Mouse (Mus musculus): ENCODE results near the gene Cntn1. TPM values are rescaled to one million over a fixed set of nuclear protein-coding genes. Genes with fewer than 3 reads are reported as not detected.
"Not testable (repeated sequence)": the region's sequence is repeated elsewhere in the genome, so short reads cannot be mapped to it uniquely, and the experiment has no call there.

Cntn1 gene
- polyA plus RNA-seq, 1 experiment from 2014 or later = 2.3 TPM

GRCm38 (mm10) chr15:92348453-92348852, 297.5 kb downstream of the Cntn1 start:
- not testable (repeated sequence) for H3K9me3 ChIP-seq (ENCODE audit: control insufficient read depth, low read length); H3K9ac ChIP-seq (ENCODE audit: low read length); H3K4me3 ChIP-seq (ENCODE audit: low read depth, low read length); DNase-seq (ENCODE audit: low spot score); ATAC-seq (replicated peaks; ENCODE audit: low FRiP score); H3K27ac ChIP-seq (ENCODE audit: low read depth, low read length); H3K27me3 ChIP-seq (ENCODE audit: control insufficient read depth, insufficient read depth, low read length); H3K4me1 ChIP-seq (replicated peaks; ENCODE audit: control insufficient read depth, insufficient read depth, low read length); H3K36me3 ChIP-seq (ENCODE audit: control insufficient read depth, insufficient read depth, low read length); H3K4me2 ChIP-seq (ENCODE audit: low read depth, low read length, severe bottlenecking)

- no peak overlapping the region for H3K9ac ChIP-seq (ENCODE audit: low read length)
- H3K27ac ChIP-seq (ENCODE audit: low read depth, low read length) = no peak overlapping the region
- no peaks in the 10 kb centered on the region for H3K9me3 ChIP-seq (ENCODE audit: control insufficient read depth, low read length)
- no peak for ATAC-seq (replicated peaks; ENCODE audit: low FRiP score)
- H3K36me3 ChIP-seq (ENCODE audit: control insufficient read depth, insufficient read depth, low read length) = no peaks in the 10 kb centered on the region
- DNase-seq (ENCODE audit: low spot score) = no peak
- no peaks in the 10 kb centered on the region for H3K27me3 ChIP-seq (ENCODE audit: control insufficient read depth, insufficient read depth, low read length)
- 91% methylated on average over 6 of the region's 6 CpGs for WGBS
- no peaks in the 10 kb centered on the region for H3K4me1 ChIP-seq (replicated peaks; ENCODE audit: control insufficient read depth, insufficient read depth, low read length)
- H3K4me2 ChIP-seq (ENCODE audit: low read depth, low read length, severe bottlenecking) = no peak overlapping the region
- H3K4me3 ChIP-seq (ENCODE audit: low read depth, low read length) = no peak overlapping the region
Measured at GRCm38 (mm10) chr15:92364153-92364552, 313.2 kb downstream of the Cntn1 start.

- ATAC-seq (replicated peaks; ENCODE audit: low FRiP score) = no peak
- H3K4me2 ChIP-seq (ENCODE audit: low read depth, low read length, severe bottlenecking) = no peak overlapping the region
- no peaks in the 10 kb centered on the region for H3K27me3 ChIP-seq (ENCODE audit: control insufficient read depth, insufficient read depth, low read length)
- no peak for DNase-seq (ENCODE audit: low spot score)
- H3K27ac ChIP-seq (ENCODE audit: low read depth, low read length) = no peak overlapping the region
- H3K4me3 ChIP-seq (ENCODE audit: low read depth, low read length) = no peak overlapping the region
- no peaks in the 10 kb centered on the region for H3K9me3 ChIP-seq (ENCODE audit: control insufficient read depth, low read length)
- no peaks in the 10 kb centered on the region for H3K4me1 ChIP-seq (replicated peaks; ENCODE audit: control insufficient read depth, insufficient read depth, low read length)
- H3K9ac ChIP-seq (ENCODE audit: low read length) = no peak overlapping the region
- no peaks in the 10 kb centered on the region for H3K36me3 ChIP-seq (ENCODE audit: control insufficient read depth, insufficient read depth, low read length)
Measured at GRCm38 (mm10) chr15:92364592-92364991, 313.6 kb downstream of the Cntn1 start.

Other genes with a start within 250 kb of the Cntn1 start
- gene Smgc, start 212.9 kb upstream of the Cntn1 start, polyA plus RNA-seq (2014; fragmentation: Nextera tagmentation; extraction: Ambion mirVana) = not detected in 2 replicates